Mouse (Mus musculus) ES-Bruce4 (cell line): ENCODE measurements around the gene 6430548M08Rik. TPM values are rescaled to one million over a fixed set of nuclear protein-coding genes. Genes with fewer than 3 reads are reported as not detected.

Experiments
- H3K27ac ChIP-seq: 2 replicates; pipeline ENCODE4 v1.5.1; 2012; ENCODE audit warnings: low read length, inconsistent platforms; ENCODE audit not compliant: insufficient read depth
- H3K27me3 ChIP-seq: 2 replicates; pipeline ENCODE4 v1.6.1; 2012; ENCODE audit warnings: mild to moderate bottlenecking, low read length, inconsistent platforms; ENCODE audit not compliant: control insufficient read depth, poor library complexity, insufficient read depth, severe bottlenecking
- H3K36me3 ChIP-seq: 2 replicates; pipeline ENCODE4 v1.6.1; 2012; ENCODE audit warnings: inconsistent platforms, mild to moderate bottlenecking, low read length, moderate library complexity; ENCODE audit not compliant: control insufficient read depth, poor library complexity, insufficient read depth, severe bottlenecking
- H3K4me1 ChIP-seq: one replicate; pipeline ENCODE4 v1.8.1; 2011; ENCODE audit warnings: low read length; ENCODE audit not compliant: control insufficient read depth, insufficient read depth
- H3K4me3 ChIP-seq: 2 replicates; pipeline ENCODE4 v1.5.1; 2011; ENCODE audit warnings: low read depth, mild to moderate bottlenecking, low read length
- H3K9ac ChIP-seq: 2 replicates; pipeline ENCODE4 v1.6.1; 2012; ENCODE audit warnings: low read depth, mild to moderate bottlenecking, inconsistent platforms; ENCODE audit not compliant: poor library complexity, severe bottlenecking
- H3K9me3 ChIP-seq: replicated peaks from 2 replicates; pipeline ENCODE4 v1.6.1; 2012; ENCODE audit warnings: mild to moderate bottlenecking, low read length, inconsistent platforms; ENCODE audit not compliant: control insufficient read depth, poor library complexity, insufficient read depth, severe bottlenecking
- CTCF ChIP-seq: IDR thresholded peaks from one replicate; pipeline ENCODE4 v1.8.1; 2011; ENCODE audit warnings: low read depth, low read length
- EP300 ChIP-seq: IDR thresholded peaks from 2 replicates; pipeline ENCODE4 v1.6.1; 2011; ENCODE audit warnings: low read depth, low read length; ENCODE audit not compliant: insufficient read depth
- POLR2A ChIP-seq: IDR thresholded peaks from one replicate; pipeline ENCODE4 v1.8.1; 2011; ENCODE audit warnings: low read length; ENCODE audit not compliant: insufficient read depth
- polyA plus RNA-seq: library from polyadenylated mRNA; stranded (reverse); fragments of >200 nt; gene quantifications from 2 replicates; pipeline ENCODE4 v1.2.4, GENCODE M21; 2011; ENCODE audit warnings: low read depth; ENCODE audit not compliant: missing spikeins, insufficient read depth, insufficient read length

The 6430548M08Rik gene
- polyA plus RNA-seq, 1 experiment = 0.18 TPM

DNA sequence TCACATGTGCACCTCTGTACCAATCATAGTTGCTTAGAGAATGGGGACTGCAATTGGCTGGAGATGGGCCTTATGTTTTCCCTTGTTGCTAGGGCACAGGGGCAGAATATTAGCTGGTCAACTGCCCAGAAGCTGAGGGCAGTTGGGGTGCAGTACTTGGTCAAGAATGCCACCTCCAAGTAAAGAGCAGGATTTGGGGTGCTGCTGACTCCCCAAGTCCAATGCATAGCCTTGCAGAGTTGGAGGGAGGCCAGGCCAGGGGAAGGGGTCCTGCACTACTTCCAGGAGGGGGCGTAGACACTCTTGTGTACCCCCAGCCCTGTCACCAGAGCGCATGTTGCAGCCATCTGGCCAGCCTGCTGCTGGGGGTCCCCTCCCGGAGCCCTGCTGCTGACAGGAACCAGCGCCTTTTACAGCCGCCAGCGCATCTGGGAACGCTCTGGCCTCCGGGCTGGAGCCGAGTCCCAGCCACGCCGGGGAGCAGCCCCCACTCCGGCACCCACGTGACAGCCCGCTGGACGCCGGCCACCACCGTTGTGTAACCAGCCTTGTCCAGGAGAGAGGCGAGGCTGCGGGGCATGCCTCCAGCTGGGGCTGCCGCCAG lies 77.0 kb downstream of the 6430548M08Rik start:
- no peaks in the 10 kb centered on the region for H3K4me1 ChIP-seq
- peaks cover 3% of the 10 kb centered on the region; the same call in 1 of the 2 replicates for H3K9me3 ChIP-seq
- H3K36me3 ChIP-seq = no peaks in the 10 kb centered on the region
- H3K27me3 ChIP-seq = no peaks in the 10 kb centered on the region
- no peak overlapping the region for H3K27ac ChIP-seq
- TF ChIP-seq POLR2A (no peak), EP300 (no peak), CTCF (peak; percentile 1)
- peak overlapping the region; percentile 33; the same call in 1 of the 2 replicates for H3K9ac ChIP-seq
- 0 out of 2 replicates have a peak overlapping the region, but pooled peaks have one; percentile 5 for H3K4me3 ChIP-seq

DNA sequence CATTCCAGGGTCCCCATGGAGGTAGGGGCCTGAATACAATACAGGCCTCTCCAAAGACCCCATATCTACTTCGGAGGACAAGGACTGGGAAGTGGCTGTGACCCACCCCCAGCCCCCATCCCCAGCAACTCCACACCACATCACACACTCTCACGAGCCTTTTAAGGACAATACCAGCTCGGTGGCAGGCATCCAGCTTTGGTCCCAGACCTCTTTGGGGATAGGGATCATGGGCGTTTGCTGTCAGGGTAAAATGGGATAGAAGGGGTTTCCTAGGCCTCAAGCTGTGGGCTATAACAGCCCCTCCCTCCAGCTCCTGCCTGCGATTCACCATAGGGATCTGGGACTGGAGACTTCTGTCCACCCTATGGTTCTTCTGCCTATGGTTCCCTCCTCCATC lies 77.7 kb downstream of the 6430548M08Rik start:
- no peaks in the 10 kb centered on the region for H3K27me3 ChIP-seq
- H3K9ac ChIP-seq = no peak overlapping the region
- no peak overlapping the region for H3K4me3 ChIP-seq
- no peak for TF ChIP-seq POLR2A
- H3K36me3 ChIP-seq = no peaks in the 10 kb centered on the region
- H3K27ac ChIP-seq = no peak overlapping the region
- H3K4me1 ChIP-seq = no peaks in the 10 kb centered on the region
- peaks cover 3% of the 10 kb centered on the region; the same call in 1 of the 2 replicates for H3K9me3 ChIP-seq

DNA sequence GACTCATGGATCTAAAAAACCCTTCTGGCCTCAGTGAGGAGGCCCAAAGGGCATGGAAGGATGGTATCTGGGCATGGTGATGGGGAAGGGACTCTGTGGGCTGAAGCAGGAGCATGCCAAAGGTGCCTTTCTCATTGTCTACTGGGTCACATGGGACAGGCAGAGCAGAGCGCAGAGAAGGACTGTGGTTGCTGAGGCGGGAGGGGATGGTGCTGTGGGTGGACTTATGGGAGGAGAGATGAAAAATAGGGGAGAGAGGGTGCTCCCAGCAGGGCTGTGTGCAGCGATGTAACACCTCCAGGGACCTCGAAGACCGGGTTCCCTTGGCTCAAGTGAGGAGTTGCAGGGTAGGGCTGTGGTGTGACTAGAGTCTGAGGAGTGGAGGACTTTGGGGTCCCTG lies 78.2 kb downstream of the 6430548M08Rik start:
- Histone ChIP-seq H3K4me1 (no peaks in the 10 kb centered on the region), H3K27ac (no peak overlapping the region)

DNA sequence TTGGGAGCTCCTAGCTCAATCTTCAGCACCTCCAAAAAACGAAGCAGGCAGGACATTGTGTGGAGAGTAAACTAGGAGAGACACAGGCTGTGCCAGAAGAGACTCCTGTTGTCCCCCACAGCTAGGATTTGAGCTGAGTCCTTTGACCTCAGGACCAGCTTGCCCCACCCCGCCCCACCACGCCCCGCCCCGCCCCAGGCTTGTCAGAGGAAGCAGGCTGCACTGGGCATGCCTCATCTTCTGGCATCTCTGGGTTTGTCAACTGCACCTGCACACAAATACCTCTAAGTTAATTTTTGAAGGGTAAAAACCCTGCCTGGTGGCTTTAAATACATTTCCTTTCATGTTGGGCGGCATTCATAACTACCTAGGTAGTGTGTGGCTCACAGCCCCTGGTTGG lies 87.4 kb downstream of the 6430548M08Rik start:
- H3K4me1 ChIP-seq = no peaks in the 10 kb centered on the region
- H3K9ac ChIP-seq = no peak overlapping the region
- H3K36me3 ChIP-seq = no peaks in the 10 kb centered on the region
- H3K9me3 ChIP-seq = peaks cover 10% of the 10 kb centered on the region
- no peak overlapping the region for H3K4me3 ChIP-seq
- no peak overlapping the region for H3K27ac ChIP-seq
- H3K27me3 ChIP-seq = no peaks in the 10 kb centered on the region
- TF ChIP-seq EP300 = no peak
- TF ChIP-seq CTCF = no peak
- no peak for TF ChIP-seq POLR2A

More for the DNA sequence above, 78.2 kb downstream of the 6430548M08Rik start:
- H3K9ac ChIP-seq = no peak overlapping the region
- TF ChIP-seq EP300 = no peak
- no peak for TF ChIP-seq CTCF
- TF ChIP-seq POLR2A = no peak
- H3K9me3 ChIP-seq = peaks cover 3% of the 10 kb centered on the region; the same call in 1 of the 2 replicates
- H3K27me3 ChIP-seq = no peaks in the 10 kb centered on the region
- no peaks in the 10 kb centered on the region for H3K36me3 ChIP-seq
- no peak overlapping the region for H3K4me3 ChIP-seq

DNA sequence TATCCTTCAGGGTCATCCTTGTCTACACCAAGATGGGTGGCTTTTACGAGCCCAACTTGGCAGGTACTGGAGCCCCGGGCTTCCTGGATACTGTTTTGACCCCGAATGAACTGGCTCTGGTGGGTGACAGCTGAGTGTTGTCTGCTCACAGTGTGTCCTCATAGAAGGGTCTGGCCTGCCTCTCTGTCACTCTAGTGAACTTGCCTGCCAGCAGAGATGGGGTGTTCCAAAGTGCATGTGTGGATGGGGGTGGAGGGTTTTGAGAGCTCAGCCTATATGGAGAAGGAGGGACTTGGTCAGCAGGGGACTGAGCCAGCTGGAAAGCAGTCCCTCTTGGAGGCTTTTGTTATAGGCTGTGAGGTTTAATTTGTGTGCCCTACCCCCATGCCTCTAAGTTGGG lies 88.6 kb downstream of the 6430548M08Rik start:
- TF ChIP-seq POLR2A = no peak
- TF ChIP-seq CTCF = no peak
- H3K27me3 ChIP-seq = no peaks in the 10 kb centered on the region
- peaks cover 10% of the 10 kb centered on the region for H3K9me3 ChIP-seq
- H3K27ac ChIP-seq = no peak overlapping the region
- no peak overlapping the region for H3K9ac ChIP-seq
- H3K4me1 ChIP-seq = no peaks in the 10 kb centered on the region
- no peak overlapping the region for H3K4me3 ChIP-seq
- no peaks in the 10 kb centered on the region for H3K36me3 ChIP-seq

DNA sequence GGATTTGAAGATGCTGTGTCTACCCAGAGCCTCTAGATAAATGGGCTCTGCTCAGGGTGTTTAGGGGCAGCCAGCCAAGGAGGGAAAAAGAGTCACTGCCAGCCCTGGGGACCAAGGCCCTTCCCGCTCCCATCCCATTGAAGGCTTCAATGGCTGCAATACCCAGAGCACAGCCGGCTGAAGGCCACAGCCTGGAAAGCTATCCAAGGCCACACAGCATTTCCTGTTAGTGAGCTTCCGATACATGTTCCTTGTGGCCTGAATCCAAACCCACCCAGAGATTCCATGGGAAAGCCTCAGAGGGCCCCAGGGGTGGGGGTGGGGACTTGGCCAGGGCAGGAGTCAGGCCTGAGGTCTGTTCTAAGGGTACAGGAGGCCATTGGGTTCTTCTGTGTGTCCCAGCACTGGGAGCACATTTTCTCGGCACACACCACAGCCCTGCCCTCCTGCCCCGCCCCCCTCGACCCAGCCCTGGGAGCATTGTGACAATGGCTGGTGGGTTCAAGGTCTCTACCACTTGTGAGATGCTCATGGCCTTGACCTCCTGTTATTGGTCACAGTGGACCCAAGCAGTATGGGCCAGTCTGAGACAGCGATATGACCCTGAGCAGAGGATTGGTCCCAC lies 90.9 kb downstream of the 6430548M08Rik start:
- H3K9me3 ChIP-seq = peaks cover 5% of the 10 kb centered on the region
- no peak overlapping the region for H3K27ac ChIP-seq
- H3K4me3 ChIP-seq = no peak overlapping the region
- no peak overlapping the region for H3K9ac ChIP-seq
- H3K4me1 ChIP-seq = no peaks in the 10 kb centered on the region
- no peaks in the 10 kb centered on the region for H3K36me3 ChIP-seq
- no peak for TF ChIP-seq CTCF
- TF ChIP-seq EP300 = no peak
- no peak for TF ChIP-seq POLR2A
- no peaks in the 10 kb centered on the region for H3K27me3 ChIP-seq
